Mouse (Mus musculus): ENCODE measurements around the gene Ftl1. TPM values are rescaled to one million over a fixed set of nuclear protein-coding genes. Genes with fewer than 3 reads are reported as not detected.
A peak's percentile ranks its signal among the peaks of the same experiment; 100 is the strongest.

The Ftl1 gene
- total and polyA plus RNA-seq, 3 experiments = 1,416 to 2,290 TPM; not detected in 1

DNA sequence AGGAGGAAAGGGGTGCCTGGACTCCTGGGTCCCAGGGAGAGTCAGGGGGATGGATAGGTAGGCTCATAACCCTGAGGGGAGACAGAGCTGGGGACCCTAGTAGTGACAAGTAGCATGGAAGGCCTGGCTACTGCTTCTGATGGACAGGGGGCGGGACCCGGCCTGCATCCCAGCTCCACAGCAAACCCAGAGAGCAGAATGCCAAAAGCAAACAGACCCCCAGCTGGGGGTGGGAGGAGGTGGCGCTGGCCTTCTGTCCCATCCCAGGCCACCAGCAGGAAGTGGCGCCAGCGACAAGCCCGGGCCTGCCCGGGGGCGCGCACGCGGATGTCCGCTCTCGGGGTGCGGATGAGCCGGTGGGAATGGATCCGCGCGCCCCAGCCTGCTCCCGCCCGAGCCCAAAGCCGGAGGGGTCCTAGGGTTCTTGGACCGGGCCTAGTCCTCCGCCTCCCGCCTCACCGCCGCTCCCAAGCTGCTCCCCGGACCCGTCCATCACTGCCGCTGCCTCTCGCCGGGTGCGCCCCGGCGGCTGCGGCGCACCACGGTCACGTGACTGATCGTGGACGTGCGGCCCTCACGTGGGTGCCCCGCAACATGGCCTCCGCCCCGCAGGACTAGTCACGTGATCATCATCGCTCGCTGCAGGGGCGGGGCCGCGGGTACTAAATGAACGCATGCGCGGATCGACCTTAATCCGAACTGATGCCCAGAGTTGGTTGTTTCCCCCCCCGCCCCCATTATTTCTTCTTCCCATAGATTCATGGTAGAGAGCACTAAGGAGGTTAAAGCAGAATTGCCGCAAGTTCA lies 6.8 kb upstream of the Ftl1 start, which contains the start of gene Bax (continued):
- TF ChIP-seq MAZ (IDR thresholded peaks at IDR 0.05; ENCODE audit: low read depth, low read length) (peak; percentile 25; the same call in 1 of the 2 replicates), MEF2A (IDR thresholded peaks at IDR 0.05; ENCODE audit: extremely low read depth, insufficient replicate concordance, low read depth, low read length, poor library complexity, severe bottlenecking) (no peak), ETS1 (IDR thresholded peaks at IDR 0.05; ENCODE audit: low read depth, low read length) (peak; percentile 56; the same call in 1 of the 2 replicates), MYB (IDR thresholded peaks at IDR 0.05; ENCODE audit: low read depth, low read length) (no peak), UBTF (IDR thresholded peaks at IDR 0.05; ENCODE audit: borderline replicate concordance, insufficient read depth, low read depth, low read length) (no peak), ZNF384 (IDR thresholded peaks at IDR 0.05; ENCODE audit: low read depth, low read length) (no peak), ZMIZ1 (IDR thresholded peaks at IDR 0.05; ENCODE audit: low read depth, low read length) (no peak; the same call in 1 of the 2 replicates), USF2 (IDR thresholded peaks at IDR 0.05; ENCODE audit: borderline replicate concordance in 1 of 2, insufficient read depth in 1 of 2, low read depth in 1 of 2, low read length in 2 of 2) (peak; percentile 96 to 99), POLR2AphosphoS5 (IDR thresholded peaks at IDR 0.05; ENCODE audit: borderline replicate concordance, low read depth, low read length) (no peak), SMC3 (IDR thresholded peaks at IDR 0.05; ENCODE audit: low read depth, low read length) (no peak)

GRCm38 (mm10) chr7:45465549-45465948 lies 5.9 kb upstream of the Ftl1 start:
- Histone ChIP-seq H3K9me3 (replicated peaks; ENCODE audit: insufficient read depth, low read length) (no peaks in the 10 kb centered on the region), H3K4me3 (ENCODE audit: control insufficient read depth in 1 of 2, insufficient read depth in 1 of 2, low read depth in 2 of 2, low read length in 2 of 2) (peak overlapping the region; percentile 68 to 87), H3K4me1 (ENCODE audit: control insufficient read depth in 1 of 2, insufficient read depth in 2 of 2, low read length in 2 of 2) (peaks cover 6 to 25% of the 10 kb centered on the region in 2 experiments), H3K27me3 (ENCODE audit: control insufficient read depth in 1 of 2, insufficient read depth in 2 of 2, low read length in 2 of 2) (no peaks in the 10 kb centered on the region), H3K36me3 (ENCODE audit: control insufficient read depth in 1 of 2, insufficient read depth in 2 of 2, low read length in 2 of 2) (peaks cover 2 to 18% of the 10 kb centered on the region in 2 experiments; a peak in 3 of 4 replicates), H3K9ac (ENCODE audit: control insufficient read depth, low read depth, low read length, poor library complexity, severe bottlenecking) (peak overlapping the region; percentile 83), H3K79me2 (ENCODE audit: control insufficient read depth, insufficient read depth, low read length, poor library complexity) (peaks cover 19% of the 10 kb centered on the region), H3K27ac (ENCODE audit: control insufficient read depth, low read depth, low read length) (no peak overlapping the region)
- TF ChIP-seq GATA1 (IDR thresholded peaks at IDR 0.05; ENCODE audit: low read depth, low read length) (no peak), ELF1 (IDR thresholded peaks at IDR 0.05; ENCODE audit: low read depth, low read length) (no peak), RCOR1 (IDR thresholded peaks at IDR 0.05; ENCODE audit: low read depth, low read length) (no peak), POLR2AphosphoS5 (IDR thresholded peaks at IDR 0.05; ENCODE audit: borderline replicate concordance, low read depth, low read length) (no peak), MAZ (IDR thresholded peaks at IDR 0.05; ENCODE audit: low read depth, low read length) (no peak), RAD21 (IDR thresholded peaks at IDR 0.05; ENCODE audit: low read depth, low read length) (no peak), USF1 (IDR thresholded peaks at IDR 0.05; ENCODE audit: low read depth, low read length) (no peak), MXI1 (IDR thresholded peaks at IDR 0.05; ENCODE audit: low read depth, low read length) (no peak), ZC3H11A (IDR thresholded peaks at IDR 0.05; ENCODE audit: low read depth, low read length) (no peak), ZNF384 (IDR thresholded peaks at IDR 0.05; ENCODE audit: low read depth, low read length) (no peak), EP300 (IDR thresholded peaks at IDR 0.05; ENCODE audit: low read depth in 1 of 2, low read length in 2 of 2) (no peak), MYB (IDR thresholded peaks at IDR 0.05; ENCODE audit: low read depth, low read length) (no peak)
- no peak for DNase-seq (ENCODE audit: low read depth, low spot score)
